Mouse (Mus musculus): Measurements from ENCODE around the gene Igsf11. TPM values are rescaled to one million over a fixed set of nuclear protein-coding genes. Genes with fewer than 3 reads are reported as not detected.
A peak's percentile ranks its signal among the peaks of the same experiment; 100 is the strongest.

The Igsf11 gene
- polyA plus RNA-seq, 1 experiment from 2014 or later: 2.0 TPM

DNA sequence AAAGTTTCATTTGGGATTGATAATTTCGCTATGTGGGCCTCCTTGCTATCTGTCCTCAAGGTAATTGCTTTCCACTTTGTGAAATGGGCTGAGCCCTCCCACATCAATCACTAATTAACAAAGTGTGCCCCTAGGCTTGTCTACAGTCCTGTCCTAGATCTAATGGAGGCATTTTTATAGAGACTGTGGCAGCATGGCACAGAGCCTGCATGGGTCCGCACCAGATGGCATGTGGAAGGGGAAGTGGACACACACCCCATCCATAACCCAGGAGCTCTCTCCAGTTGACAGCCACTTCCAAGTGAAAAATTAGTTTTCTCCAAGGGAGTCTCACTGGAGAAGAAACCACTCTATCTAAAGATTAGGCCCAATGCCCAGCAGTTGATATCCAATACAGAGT is 138.9 kb downstream of the Igsf11 start:
- DNase-seq (ENCODE audit: low spot score, missing footprints) (no peak), ATAC-seq (ENCODE audit: low FRiP score) (no peak)
- H3K4me2 ChIP-seq: no peak overlapping the region
- H3K9me3 ChIP-seq (ENCODE audit: control insufficient read depth, low read length): no peaks in the 10 kb centered on the region
- no peak overlapping the region for H3K9ac ChIP-seq (ENCODE audit: low read length)
- no peaks in the 10 kb centered on the region for H3K36me3 ChIP-seq (ENCODE audit: control insufficient read depth, insufficient read depth, low read length)
- H3K4me3 ChIP-seq (ENCODE audit: low read depth, low read length): no peak overlapping the region
- no peaks in the 10 kb centered on the region for H3K27me3 ChIP-seq (ENCODE audit: control insufficient read depth, insufficient read depth, low read length)
- no peaks in the 10 kb centered on the region for H3K4me1 ChIP-seq (ENCODE audit: control insufficient read depth, insufficient read depth, low read length)
- whole genome bisulfite sequencing: 98% methylated on average over 2 of the region's 2 CpGs
- no peak overlapping the region for H3K27ac ChIP-seq (ENCODE audit: low read depth, low read length)

DNA sequence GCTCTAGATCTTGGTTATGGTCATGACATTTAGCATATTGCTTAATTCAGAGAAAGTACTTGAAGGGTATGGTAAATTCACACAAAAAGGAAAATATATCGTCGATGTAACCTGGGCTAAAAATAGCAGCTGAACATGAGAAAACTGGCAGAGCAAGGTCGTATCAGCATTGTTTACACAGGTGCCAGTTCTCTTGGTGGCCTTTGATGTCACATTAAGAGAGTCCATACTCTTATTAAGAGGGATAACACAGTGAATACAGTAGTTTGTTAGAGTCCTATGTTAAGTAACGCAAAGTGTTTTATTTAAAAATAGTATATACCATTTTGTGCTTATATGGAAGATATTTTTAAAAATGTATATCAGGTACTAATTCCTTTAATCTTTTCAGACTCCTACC is 144.8 kb downstream of the Igsf11 start:
- Histone ChIP-seq H3K27ac (ENCODE audit: low read depth, low read length) (no peak overlapping the region), H3K27me3 (ENCODE audit: control insufficient read depth, insufficient read depth, low read length) (no peaks in the 10 kb centered on the region), H3K4me1 (ENCODE audit: control insufficient read depth, insufficient read depth, low read length) (no peaks in the 10 kb centered on the region), H3K4me3 (ENCODE audit: low read depth, low read length) (no peak overlapping the region), H3K4me2 (no peak overlapping the region), H3K36me3 (ENCODE audit: control insufficient read depth, insufficient read depth, low read length) (no peaks in the 10 kb centered on the region), H3K9me3 (ENCODE audit: control insufficient read depth, low read length) (no peaks in the 10 kb centered on the region), H3K9ac (ENCODE audit: low read length) (no peak overlapping the region)
- WGBS: 75% methylated on average over 4 of the region's 4 CpGs
- ATAC-seq (ENCODE audit: low FRiP score) (no peak), DNase-seq (ENCODE audit: low spot score, missing footprints) (peak; percentile 31)

DNA sequence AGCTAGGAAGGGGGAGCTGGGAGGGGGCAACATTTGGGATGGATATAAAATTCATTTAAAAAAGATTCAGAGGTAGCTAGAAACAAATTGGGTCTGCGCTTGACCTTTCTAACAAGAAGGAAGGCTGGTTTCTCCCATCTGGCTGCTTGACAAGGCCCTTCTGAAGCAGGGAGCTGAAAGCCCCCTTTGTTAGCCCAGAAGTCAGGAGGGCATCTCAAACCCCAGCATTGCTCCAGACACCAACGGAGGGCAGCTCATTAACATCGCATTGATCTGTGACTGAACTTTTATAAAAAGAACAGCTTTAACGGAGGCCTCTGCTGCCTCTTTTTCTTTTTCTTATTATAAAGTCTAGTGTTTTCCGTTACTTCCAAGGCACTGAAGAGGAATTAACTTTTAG is 151.9 kb downstream of the Igsf11 start:
- Histone ChIP-seq H3K4me3 (ENCODE audit: low read depth, low read length) (no peak overlapping the region), H3K9me3 (ENCODE audit: control insufficient read depth, low read length) (no peaks in the 10 kb centered on the region), H3K27me3 (ENCODE audit: control insufficient read depth, insufficient read depth, low read length) (no peaks in the 10 kb centered on the region), H3K4me2 (no peak overlapping the region), H3K36me3 (ENCODE audit: control insufficient read depth, insufficient read depth, low read length) (no peaks in the 10 kb centered on the region), H3K4me1 (ENCODE audit: control insufficient read depth, insufficient read depth, low read length) (peaks cover 4% of the 10 kb centered on the region; the same call in 1 of the 2 replicates), H3K27ac (ENCODE audit: low read depth, low read length) (no peak overlapping the region), H3K9ac (ENCODE audit: low read length) (no peak overlapping the region)
- ATAC-seq (ENCODE audit: low FRiP score) (no peak), DNase-seq (ENCODE audit: low spot score, missing footprints) (peak; percentile 85)
- 28% methylated on average over 5 of the region's 5 CpGs for WGBS

DNA sequence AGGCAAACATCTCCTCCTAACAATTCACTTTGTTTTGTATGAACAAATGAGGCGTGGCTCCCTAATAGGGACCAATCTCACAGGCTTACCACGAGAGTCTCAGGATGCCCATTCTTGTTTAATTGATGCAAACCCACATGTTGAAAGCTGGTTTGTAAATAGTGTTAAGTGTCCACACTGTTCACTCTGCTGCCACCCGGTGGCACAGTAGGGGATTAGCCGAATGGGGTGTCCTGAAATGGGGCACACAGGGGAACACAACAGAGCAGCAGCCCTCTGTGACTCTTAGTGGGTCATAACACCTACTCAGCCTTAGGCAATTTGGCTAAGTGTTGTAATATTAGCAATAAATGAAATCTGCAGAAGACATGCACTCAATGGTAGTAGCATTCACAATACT is 156.4 kb downstream of the Igsf11 start:
- no peak overlapping the region for H3K4me2 ChIP-seq
- H3K4me1 ChIP-seq (ENCODE audit: control insufficient read depth, insufficient read depth, low read length): peaks cover 4% of the 10 kb centered on the region; the same call in 1 of the 2 replicates
- no peaks in the 10 kb centered on the region; the same call in 1 of the 2 replicates for H3K27me3 ChIP-seq (ENCODE audit: control insufficient read depth, insufficient read depth, low read length)
- no peaks in the 10 kb centered on the region for H3K36me3 ChIP-seq (ENCODE audit: control insufficient read depth, insufficient read depth, low read length)
- peak; percentile 84 for DNase-seq (ENCODE audit: low spot score, missing footprints)
- H3K9ac ChIP-seq (ENCODE audit: low read length): no peak overlapping the region
- H3K4me3 ChIP-seq (ENCODE audit: low read depth, low read length): no peak overlapping the region
- peak; percentile 74 for ATAC-seq (ENCODE audit: low FRiP score)
- no peak overlapping the region for H3K27ac ChIP-seq (ENCODE audit: low read depth, low read length)
- WGBS: 12% methylated on average over 4 of the region's 4 CpGs
- H3K9me3 ChIP-seq (ENCODE audit: control insufficient read depth, low read length): no peaks in the 10 kb centered on the region

DNA sequence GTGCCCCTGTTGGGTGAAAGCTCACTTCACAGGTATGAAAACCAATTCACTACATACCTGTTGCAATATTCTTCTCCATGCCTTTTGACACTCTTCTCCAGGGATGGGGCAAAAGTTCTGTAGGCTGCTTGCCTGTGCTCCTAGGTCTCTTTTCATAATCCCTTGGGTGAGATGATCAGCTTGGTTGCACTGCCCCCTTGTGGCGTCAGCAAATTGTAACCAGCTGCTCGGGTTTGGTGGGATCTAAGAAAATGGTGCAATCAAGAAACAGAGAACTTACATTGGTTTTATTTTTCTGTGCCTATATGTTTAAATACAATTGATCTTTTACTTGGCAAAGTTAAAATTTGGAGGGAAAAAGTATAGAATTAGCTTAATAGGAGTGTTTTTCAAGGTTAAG is 160.5 kb downstream of the Igsf11 start:
- ATAC-seq (ENCODE audit: low FRiP score) (peak; percentile 52; the same call in 1 of the 2 replicates), DNase-seq (ENCODE audit: low spot score, missing footprints) (peak; percentile 97)
- H3K9me3 ChIP-seq (ENCODE audit: control insufficient read depth, low read length): no peaks in the 10 kb centered on the region
- no peak overlapping the region for H3K9ac ChIP-seq (ENCODE audit: low read length)
- H3K36me3 ChIP-seq (ENCODE audit: control insufficient read depth, insufficient read depth, low read length): no peaks in the 10 kb centered on the region
- H3K27ac ChIP-seq (ENCODE audit: low read depth, low read length): no peak overlapping the region
- no peaks in the 10 kb centered on the region for H3K4me1 ChIP-seq (ENCODE audit: control insufficient read depth, insufficient read depth, low read length)
- WGBS: 0% methylated on average over 2 of the region's 2 CpGs
- H3K4me3 ChIP-seq (ENCODE audit: low read depth, low read length): no peak overlapping the region
- no peaks in the 10 kb centered on the region; the same call in 1 of the 2 replicates for H3K27me3 ChIP-seq (ENCODE audit: control insufficient read depth, insufficient read depth, low read length)
- no peak overlapping the region for H3K4me2 ChIP-seq

DNA sequence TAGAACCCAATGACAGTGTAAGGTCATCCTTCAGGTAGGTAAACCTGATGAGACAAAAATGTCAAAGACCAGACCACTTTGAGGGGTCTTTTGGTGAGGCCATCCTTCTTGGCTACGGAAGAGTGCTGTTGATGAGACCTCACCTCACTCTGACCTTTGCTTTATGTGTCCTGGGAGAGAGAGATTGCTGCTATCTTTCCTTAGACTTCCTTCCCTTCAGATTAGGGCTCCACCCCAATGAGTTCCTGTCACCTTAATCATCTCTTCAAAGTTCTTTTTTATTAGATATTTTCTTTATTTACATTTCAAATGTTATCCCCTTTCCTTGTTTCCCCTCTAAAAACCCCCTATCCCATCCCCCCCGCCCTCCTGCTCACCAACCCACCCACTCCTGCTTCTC is 161.3 kb downstream of the Igsf11 start:
- H3K9ac ChIP-seq (ENCODE audit: low read length): no peak overlapping the region
- ATAC-seq (ENCODE audit: low FRiP score): no peak
- 86% methylated on average over 2 of the region's 2 CpGs for WGBS
- H3K27me3 ChIP-seq (ENCODE audit: control insufficient read depth, insufficient read depth, low read length): no peaks in the 10 kb centered on the region; the same call in 1 of the 2 replicates
- no peaks in the 10 kb centered on the region for H3K9me3 ChIP-seq (ENCODE audit: control insufficient read depth, low read length)
- H3K4me2 ChIP-seq: no peak overlapping the region
- H3K36me3 ChIP-seq (ENCODE audit: control insufficient read depth, insufficient read depth, low read length): no peaks in the 10 kb centered on the region
- DNase-seq (ENCODE audit: low spot score, missing footprints): no peak
- H3K4me1 ChIP-seq (ENCODE audit: control insufficient read depth, insufficient read depth, low read length): no peaks in the 10 kb centered on the region
- H3K27ac ChIP-seq (ENCODE audit: low read depth, low read length): no peak overlapping the region
- no peak overlapping the region for H3K4me3 ChIP-seq (ENCODE audit: low read depth, low read length)

DNA sequence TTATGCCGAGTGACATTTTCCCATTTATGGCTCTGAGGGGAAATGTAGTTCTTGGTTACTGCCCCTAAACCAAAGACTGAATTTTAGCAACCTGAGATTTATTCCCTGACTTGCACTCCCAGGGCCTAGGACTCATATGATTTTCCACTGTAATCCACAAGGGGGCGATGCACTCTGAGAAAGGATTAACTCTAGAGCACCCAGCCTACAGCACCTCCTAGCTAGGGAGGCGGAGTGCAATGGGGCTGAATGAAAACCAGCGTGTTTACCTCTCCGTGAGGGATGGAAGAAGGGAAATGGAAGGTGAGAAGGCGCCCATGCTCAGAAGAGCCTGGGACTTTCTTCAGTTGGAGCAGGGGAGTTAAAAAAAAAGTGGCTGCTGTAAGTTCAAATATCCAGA is 163.6 kb downstream of the Igsf11 start:
- H3K36me3 ChIP-seq (ENCODE audit: control insufficient read depth, insufficient read depth, low read length): no peaks in the 10 kb centered on the region
- peak; percentile 86 for DNase-seq (ENCODE audit: low spot score, missing footprints)
- no peak overlapping the region for H3K4me2 ChIP-seq
- H3K9ac ChIP-seq (ENCODE audit: low read length): no peak overlapping the region
- no peaks in the 10 kb centered on the region for H3K4me1 ChIP-seq (ENCODE audit: control insufficient read depth, insufficient read depth, low read length)
- H3K4me3 ChIP-seq (ENCODE audit: low read depth, low read length): no peak overlapping the region
- no peaks in the 10 kb centered on the region for H3K9me3 ChIP-seq (ENCODE audit: control insufficient read depth, low read length)
- ATAC-seq (ENCODE audit: low FRiP score): peak; percentile 69
- no peak overlapping the region for H3K27ac ChIP-seq (ENCODE audit: low read depth, low read length)
- WGBS: 19% methylated on average over 6 of the region's 6 CpGs
- no peaks in the 10 kb centered on the region for H3K27me3 ChIP-seq (ENCODE audit: control insufficient read depth, insufficient read depth, low read length)

DNA sequence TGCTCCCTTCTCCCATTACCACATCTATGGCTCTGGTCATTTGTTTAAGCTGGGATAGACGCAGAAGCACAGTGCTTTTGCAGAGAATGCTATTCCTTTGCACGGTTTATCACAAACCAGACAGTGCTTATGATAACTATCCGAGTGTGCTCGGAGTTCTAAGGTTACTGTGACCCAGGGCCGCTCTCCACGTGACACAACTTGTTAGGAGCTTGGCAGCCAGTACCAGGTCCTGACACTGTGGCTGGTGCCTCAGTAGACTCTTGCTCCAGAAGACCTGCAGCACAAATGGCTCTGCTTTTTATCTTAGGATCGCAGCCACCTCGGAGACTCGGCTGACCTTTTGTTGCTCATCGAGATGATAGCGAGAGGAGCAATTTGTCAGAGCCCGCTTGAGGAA is 164.5 kb downstream of the Igsf11 start:
- ATAC-seq (ENCODE audit: low FRiP score) (no peak), DNase-seq (ENCODE audit: low spot score, missing footprints) (no peak)
- H3K36me3 ChIP-seq (ENCODE audit: control insufficient read depth, insufficient read depth, low read length): no peaks in the 10 kb centered on the region
- H3K4me2 ChIP-seq: no peak overlapping the region
- H3K9me3 ChIP-seq (ENCODE audit: control insufficient read depth, low read length): no peaks in the 10 kb centered on the region
- H3K4me3 ChIP-seq (ENCODE audit: low read depth, low read length): no peak overlapping the region
- WGBS: 86% methylated on average over 12 of the region's 12 CpGs
- H3K4me1 ChIP-seq (ENCODE audit: control insufficient read depth, insufficient read depth, low read length): no peaks in the 10 kb centered on the region
- H3K9ac ChIP-seq (ENCODE audit: low read length): no peak overlapping the region
- H3K27me3 ChIP-seq (ENCODE audit: control insufficient read depth, insufficient read depth, low read length): no peaks in the 10 kb centered on the region
- H3K27ac ChIP-seq (ENCODE audit: low read depth, low read length): no peak overlapping the region

DNA sequence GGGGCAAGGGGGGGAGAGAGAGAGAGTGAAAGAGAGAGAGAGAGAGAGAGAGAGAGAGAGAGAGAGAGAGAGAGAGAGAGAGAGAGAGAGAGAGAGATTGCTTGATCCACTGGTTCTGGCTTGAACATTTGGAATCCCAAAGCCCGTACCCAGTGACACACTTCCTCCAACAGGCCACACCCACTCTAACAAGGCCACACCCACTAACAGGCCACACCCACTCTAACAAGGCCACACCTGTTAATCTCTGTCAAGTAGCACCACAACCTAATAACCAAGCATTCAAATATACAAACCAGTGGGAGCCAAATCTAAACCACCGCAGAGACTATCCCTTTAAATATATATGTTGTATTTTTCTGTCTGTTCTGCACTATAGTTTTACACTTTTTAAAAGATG is 166.4 kb downstream of the Igsf11 start:
- ATAC-seq (ENCODE audit: low FRiP score): no peak
- Histone ChIP-seq H3K4me3 (ENCODE audit: low read depth, low read length) (no peak overlapping the region), H3K9me3 (ENCODE audit: control insufficient read depth, low read length) (no peaks in the 10 kb centered on the region), H3K27me3 (ENCODE audit: control insufficient read depth, insufficient read depth, low read length) (no peaks in the 10 kb centered on the region), H3K9ac (ENCODE audit: low read length) (no peak overlapping the region), H3K4me2 (no peak overlapping the region), H3K4me1 (ENCODE audit: control insufficient read depth, insufficient read depth, low read length) (no peaks in the 10 kb centered on the region), H3K27ac (ENCODE audit: low read depth, low read length) (no peak overlapping the region), H3K36me3 (ENCODE audit: control insufficient read depth, insufficient read depth, low read length) (no peaks in the 10 kb centered on the region)
- WGBS: 99% methylated on average over 2 of the region's 2 CpGs
- DNase-seq (ENCODE audit: low spot score, missing footprints): no peak

DNA sequence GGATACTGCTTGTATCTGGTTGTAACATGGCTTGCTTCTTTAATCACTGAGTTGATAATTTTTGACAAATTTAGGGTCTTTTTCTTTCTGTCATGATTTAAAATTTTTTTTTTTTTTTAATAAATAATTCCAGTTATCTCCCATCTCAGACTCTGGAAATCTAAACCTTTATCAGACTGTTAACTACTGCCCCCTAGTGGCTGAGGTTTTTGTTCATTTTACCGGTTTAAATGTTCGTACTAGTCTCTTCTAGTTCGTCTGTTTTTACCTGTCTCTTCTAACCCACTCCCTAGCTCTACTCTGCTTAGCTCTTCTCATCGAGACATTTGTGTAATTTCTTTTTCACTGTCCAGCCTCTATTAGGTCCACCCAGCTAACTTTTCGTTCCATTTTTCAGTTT is 170.1 kb downstream of the Igsf11 start:
- no peaks in the 10 kb centered on the region for H3K36me3 ChIP-seq (ENCODE audit: control insufficient read depth, insufficient read depth, low read length)

More for the DNA sequence above, 170.1 kb downstream of the Igsf11 start:
- no peaks in the 10 kb centered on the region for H3K9me3 ChIP-seq (ENCODE audit: control insufficient read depth, low read length)
- ATAC-seq (ENCODE audit: low FRiP score) (no peak), DNase-seq (ENCODE audit: low spot score, missing footprints) (peak; percentile 94)
- no peak overlapping the region for H3K4me3 ChIP-seq (ENCODE audit: low read depth, low read length)
- no peaks in the 10 kb centered on the region for H3K27me3 ChIP-seq (ENCODE audit: control insufficient read depth, insufficient read depth, low read length)
- 44% methylated on average over 5 of the region's 5 CpGs for WGBS
- no peak overlapping the region for H3K9ac ChIP-seq (ENCODE audit: low read length)
- no peak overlapping the region for H3K27ac ChIP-seq (ENCODE audit: low read depth, low read length)
- H3K4me2 ChIP-seq: no peak overlapping the region
- peaks cover 2% of the 10 kb centered on the region; the same call in 1 of the 2 replicates for H3K4me1 ChIP-seq (ENCODE audit: control insufficient read depth, insufficient read depth, low read length)

Measured in midbrain, embryonic 11.5 days (tissue).